Mouse (Mus musculus) CH12F3 (cell line): ENCODE measurements around the gene 0610030E20Rik.

Experiments used
- in situ Hi-C: fragments of 300-500 bp; cut with MboI; formaldehyde crosslinking; loops from 2 replicates; pipeline ENCODE4 v1.14.3; 2020; ENCODE audit warnings: low sequenced_read_pairs

Gene 0610030E20Rik

DNA sequence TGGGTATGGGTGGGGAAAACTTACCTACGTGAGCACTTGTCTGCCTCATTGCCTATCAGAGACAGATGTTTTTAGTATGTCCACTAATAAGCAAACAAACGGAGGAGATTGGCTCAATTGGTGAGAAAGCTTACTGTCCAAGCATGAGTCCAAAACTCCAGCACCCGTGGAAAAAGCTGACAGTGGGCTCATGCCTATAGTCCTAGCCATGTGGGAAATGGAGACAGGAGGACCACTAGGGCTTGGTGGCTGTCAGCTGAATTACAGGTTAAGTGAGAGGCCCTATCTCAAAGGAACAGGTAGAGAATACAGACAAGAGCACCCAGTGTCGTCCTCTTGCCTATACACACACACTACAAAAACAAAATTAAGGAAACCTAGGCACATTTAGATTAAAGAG is 856 bp upstream of the 0610030E20Rik start:
- in situ Hi-C loops, result no loop called here

DNA sequence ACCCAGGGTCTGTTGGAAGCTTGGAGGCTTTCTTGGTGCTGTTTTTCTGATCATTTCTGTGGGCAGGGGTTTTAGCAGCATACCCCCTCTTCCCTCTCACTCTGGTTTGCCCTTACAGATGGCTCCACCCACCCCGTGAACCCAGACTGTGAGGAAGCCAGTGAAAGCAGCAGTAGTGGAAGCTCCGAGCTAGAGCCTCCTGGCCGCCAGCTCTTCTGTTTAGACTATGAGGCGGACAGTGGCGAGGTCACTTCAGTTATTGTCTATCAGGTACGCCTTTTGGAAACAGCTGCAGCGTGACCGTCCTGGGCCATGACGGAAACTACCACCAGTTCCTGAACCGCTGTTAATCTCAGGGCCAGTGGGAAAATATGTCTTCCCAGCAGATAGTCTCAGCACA is 1.3 kb downstream of the 0610030E20Rik start:
- in situ Hi-C loops, result no loop called here

DNA sequence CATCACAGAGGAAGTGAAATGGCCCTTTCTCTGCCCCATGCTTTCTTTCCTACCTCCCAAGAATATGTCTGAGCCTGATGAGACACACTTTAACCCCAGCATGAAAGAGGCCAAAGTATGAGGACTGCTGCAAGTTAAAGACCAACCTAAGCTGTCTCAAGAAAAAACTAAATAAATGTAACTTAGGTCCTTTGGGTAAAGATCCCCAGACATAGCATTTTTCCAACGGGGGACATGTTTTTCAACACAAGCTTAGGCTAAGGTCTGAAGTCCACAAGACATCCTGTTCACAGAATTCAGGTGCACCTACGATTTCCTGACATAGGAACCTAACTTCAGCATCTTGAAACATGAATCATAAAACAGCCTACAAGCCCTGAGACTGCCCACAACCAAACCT is 3.1 kb downstream of the 0610030E20Rik start:
- in situ Hi-C loops, result no loop called here

DNA sequence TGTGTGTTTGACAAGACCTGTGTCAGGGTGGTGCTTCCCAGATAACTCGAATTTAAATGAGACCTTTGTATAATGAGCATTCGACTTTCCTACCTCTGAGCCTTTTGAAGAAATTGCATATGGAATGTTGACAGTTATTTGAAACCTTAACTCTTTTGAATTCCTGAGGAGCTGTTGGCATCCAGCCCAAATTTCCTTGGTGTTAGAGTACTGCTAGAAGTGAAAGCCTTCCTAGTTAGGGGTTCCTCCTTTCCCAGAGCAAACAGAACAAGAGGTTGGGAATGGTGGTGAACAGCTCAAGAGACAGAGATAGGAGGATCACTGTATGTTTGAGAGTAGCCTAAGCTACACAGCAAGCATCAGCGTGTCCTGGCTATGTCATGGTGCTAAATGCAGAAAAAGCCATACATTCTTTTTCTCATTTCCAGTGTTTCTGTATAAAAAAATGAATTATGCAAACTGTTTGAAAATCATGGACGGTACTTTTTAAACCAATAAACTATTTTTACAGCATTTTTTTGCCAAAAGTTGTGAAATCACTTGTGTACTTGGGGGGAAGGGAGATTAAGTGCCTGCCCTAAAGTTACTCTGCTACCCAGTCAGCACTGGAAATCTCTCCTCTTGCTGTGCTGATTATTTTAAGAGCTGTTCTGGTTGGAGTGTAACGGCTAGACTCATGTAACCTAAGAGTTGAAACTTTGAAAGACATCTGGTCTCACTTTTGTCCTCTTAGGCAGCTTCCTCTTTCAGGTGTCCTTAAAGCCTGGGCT is 5.7 kb downstream of the 0610030E20Rik start:
- in situ Hi-C loops, result no loop called here

DNA sequence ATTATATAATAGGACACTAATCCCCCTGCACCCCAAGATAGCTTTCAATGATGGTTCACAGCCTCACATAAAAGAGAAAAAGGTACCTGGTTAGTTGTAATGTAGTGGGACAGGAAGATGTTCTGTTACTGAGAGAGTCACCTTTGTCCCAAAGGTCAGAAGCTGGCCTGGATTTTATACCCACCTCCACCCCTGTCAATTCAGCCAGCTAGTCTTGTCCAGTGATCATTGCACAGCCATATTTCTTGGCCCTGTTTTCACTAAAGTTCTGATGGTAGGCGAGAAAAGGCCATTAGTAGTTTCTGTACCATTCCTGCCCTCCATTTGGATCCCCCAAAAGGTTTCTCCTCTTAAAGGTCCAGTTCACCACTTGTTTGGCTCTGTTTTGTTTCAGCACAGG is 6.9 kb downstream of the 0610030E20Rik start:
- in situ Hi-C loops, result no loop called here

DNA sequence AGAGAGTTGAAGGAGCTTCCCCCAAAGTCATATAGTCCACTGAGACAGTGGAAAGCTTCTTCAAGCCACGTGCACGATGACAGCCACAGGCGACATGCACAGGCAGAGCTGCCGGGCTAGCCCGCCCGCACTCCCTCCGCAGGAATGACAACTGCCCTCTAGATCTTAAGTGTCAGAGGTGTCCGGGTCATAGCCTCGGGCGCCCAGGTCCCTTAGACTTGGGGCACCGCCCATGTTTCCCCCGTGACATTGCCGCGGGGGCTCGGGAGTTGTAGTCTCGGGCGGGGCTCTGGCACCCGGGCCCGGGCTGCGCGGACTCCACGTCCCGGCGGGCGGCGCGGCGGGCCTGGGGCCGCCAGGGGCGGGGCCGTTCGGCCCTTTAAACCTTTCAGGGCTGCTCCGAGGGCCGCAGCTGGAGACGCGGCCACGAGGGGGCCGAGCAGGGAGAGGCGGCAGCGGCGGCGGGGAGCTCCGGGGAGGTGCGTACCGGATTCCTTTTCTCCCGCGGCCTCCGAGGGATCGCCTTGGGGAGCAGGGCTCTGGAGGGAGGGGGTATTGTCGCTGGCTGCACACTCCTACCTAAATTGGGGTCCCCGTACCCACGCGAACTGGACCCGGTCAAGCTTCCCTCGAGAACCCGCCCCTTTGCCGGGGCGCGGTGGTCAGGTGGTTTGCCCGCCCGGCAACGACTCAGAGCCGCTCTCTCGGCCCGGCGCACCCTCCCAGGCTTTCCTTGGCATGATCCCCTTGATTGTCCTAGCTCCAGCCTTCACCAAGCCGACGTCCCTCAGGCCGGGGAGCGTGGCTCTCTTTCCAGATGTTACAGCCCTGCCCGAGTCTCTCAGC is 8.2 kb downstream of the 0610030E20Rik start, which contains the start of gene Tmem150a:
Gene Tmem150a, plus strand, starts transcription at position 382 of the 846 bp plus-strand sequence.
- in situ Hi-C loops, result no loop called here

DNA sequence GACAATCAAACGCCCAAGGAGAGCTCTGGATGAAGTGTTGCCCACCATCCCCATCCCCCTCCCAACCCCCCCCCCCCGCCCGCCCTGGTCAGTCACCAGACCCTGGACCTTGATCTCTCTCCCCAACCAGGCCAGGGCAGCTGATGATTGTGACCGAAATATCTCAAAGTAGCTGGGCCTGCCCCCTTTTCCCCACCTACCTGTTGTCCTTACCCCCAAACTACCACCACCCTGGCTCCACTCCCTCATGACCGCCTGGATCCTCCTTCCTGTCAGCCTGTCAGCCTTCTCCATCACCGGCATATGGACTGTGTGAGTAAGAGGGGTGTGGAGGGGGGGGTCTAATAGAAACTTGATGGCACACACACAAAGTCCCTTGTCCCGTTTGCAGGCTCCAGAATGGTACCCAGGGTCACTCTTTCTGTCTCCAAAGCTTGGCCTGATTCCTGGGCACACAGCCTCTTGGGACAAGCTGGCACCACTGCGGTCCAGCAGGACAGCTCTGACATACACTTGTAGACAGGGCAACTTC is 8.9 kb downstream of the 0610030E20Rik start:
- in situ Hi-C loops, result no loop called here

DNA sequence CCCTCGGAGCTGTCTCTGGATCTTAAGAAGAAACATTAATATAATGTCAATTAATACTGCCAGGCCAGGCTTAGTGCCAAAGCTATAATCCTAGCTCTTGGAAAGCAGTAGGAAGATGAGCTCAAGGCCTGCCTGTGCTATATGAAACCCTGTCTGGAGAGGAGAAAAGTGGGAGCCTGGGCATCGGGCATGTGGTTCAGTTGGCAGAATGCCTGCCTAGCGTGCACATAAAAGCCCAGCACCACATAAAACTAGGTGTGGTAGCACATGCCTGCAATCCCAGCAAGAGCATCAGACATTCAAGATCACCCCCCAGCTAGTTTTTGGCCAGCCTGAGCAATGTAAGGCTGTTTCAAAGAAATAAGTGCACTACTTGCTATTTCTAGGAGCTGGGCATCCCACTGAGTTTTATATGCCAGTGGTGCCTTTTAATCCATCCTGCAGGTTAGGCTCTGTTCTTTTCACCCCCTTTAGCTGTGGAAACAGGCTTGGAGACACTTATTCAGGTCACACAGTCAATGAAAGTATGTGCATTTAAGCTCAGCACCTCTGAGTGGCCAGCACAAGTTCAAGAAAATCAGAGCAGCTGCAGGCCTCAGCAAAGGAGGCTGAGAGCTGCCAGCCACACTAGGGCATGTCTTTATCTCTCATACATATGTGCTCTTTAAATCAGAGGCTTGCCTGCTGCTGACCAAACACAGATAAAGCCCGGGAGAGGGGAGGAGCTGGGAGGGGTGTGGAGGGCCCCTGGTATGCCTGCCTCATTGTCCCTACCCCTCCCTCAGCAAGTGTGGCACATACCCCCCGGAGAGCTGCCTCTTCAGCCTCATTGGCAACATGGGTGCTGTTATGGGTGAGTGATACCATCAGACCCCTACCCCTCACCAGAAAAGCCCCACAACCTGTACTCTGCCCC is 10.3 kb downstream of the 0610030E20Rik start:
- in situ Hi-C loops, result no loop called here

DNA sequence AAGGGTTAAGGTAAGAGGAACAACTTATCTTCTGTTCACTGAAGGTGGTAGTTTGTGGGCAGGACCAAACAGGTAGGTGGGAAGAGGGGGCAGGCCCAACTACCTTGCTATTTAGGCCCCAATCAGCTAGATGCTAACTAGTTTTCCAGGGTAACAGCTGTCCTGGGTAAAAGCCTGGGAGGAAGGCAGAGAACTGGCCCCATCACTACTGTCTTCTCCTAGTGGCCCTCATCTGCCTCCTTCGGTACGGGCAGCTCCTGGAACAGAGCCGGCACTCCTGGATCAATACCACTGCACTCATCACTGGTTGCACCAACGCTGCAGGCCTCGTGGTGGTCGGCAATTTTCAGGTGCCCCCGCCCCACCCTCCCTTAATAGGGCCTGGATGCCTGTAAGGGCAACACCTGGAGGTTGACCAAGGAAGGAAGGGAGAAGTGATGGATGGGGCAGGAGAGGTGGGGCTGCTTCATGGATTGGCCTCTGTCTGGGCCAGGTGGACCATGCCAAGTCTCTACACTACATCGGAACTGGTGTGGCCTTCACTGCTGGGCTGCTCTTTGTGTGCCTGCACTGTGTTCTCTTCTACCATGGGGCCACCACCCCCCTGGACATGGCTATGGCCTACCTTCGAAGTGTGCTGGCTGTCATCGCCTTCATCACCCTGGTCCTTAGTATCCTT is 11.1 kb downstream of the 0610030E20Rik start:
- in situ Hi-C loops, result no loop called here

DNA sequence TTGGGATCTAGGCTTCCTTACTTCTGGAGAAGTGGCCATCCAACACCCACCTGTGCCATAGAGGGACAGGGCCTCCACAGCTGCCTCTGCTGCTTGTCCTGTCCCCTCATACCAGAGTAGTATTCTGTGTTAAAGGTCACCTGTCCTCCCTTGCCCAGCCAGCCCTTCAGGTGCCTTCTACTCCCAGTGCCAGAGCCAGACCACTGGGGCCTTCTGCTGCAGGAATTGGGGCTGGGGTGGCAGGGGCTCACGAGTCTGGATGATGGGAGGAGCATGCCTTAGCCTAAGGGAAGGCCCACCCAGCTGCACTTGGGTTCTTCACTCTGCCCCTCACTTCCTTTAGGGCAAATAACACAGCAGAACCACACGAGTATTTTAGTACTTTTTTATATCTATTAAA is 12.2 kb downstream of the 0610030E20Rik start:
- in situ Hi-C loops, result no loop called here

DNA sequence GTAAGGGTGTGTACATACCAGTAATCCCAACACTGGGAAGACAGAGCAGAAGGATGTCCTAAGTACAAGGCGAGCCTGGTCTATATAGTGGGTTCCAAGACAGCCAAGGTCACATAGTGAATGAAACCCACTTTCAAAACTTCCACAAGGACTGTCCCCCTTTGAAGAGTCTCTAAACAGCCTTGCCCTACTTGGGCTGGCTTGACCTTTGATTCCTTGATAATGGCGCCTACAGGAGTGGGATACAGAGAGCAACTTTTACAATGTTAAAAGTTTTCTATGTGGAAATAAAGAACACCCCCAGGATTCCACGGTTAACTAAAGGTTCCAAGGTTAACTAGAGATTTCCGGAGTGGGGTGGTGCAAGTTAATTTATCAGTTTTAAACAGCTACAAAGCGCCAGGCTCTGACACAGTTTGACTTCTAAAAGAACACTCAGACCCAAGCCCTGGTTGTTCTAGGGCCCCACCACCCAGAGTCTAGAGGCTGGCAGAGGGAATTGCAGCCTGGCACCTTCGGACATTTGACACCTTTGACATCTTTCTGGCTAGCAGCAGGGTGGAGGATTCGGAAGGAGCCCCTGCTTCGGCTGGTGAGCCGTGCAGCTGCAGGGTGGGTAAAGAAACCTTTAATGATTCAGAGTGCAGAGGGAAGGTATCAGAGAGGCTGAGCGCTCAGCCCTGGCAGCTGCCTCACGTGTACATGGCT is 12.9 kb downstream of the 0610030E20Rik start:
- in situ Hi-C loops, result no loop called here

DNA sequence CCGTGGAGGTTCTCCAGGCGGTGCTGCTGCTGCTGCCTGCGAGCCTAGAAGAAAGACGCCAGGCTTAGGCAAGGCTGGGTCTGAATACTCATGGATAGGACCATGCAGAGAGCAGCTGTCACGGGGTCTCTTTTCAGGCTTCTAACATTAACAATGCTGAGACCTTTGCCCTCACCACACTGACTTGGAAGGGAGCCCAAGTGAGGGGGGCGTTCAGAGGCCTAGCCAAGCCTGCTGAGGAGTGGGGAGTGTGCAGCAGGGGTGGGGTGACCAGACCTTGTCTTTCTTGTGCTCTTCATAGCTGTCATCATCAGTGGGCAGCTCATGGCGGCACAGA is 13.4 kb downstream of the 0610030E20Rik start:
- in situ Hi-C loops, result no loop called here

DNA sequence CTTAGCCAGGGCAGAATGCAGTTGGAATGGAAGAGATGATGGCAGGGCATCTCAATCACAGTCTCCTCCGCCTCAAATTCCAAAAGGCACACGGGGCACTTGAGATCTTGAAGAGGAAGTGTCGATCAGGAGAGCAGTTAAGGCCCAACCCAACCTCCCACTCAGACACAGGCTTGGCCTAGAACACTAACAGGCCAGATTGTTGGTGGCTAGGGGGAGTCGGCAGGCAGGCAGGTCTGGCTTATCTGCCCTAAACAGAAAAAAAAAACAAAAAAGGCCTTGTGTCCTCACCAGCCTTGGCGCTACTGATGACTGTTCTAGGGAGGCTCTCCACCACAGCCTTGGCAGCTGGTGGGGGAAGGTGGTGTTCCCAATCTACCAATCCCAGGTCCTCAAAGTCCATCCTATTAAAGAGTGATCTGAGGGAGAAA is 14.0 kb downstream of the 0610030E20Rik start:
- in situ Hi-C loops, result no loop called here

DNA sequence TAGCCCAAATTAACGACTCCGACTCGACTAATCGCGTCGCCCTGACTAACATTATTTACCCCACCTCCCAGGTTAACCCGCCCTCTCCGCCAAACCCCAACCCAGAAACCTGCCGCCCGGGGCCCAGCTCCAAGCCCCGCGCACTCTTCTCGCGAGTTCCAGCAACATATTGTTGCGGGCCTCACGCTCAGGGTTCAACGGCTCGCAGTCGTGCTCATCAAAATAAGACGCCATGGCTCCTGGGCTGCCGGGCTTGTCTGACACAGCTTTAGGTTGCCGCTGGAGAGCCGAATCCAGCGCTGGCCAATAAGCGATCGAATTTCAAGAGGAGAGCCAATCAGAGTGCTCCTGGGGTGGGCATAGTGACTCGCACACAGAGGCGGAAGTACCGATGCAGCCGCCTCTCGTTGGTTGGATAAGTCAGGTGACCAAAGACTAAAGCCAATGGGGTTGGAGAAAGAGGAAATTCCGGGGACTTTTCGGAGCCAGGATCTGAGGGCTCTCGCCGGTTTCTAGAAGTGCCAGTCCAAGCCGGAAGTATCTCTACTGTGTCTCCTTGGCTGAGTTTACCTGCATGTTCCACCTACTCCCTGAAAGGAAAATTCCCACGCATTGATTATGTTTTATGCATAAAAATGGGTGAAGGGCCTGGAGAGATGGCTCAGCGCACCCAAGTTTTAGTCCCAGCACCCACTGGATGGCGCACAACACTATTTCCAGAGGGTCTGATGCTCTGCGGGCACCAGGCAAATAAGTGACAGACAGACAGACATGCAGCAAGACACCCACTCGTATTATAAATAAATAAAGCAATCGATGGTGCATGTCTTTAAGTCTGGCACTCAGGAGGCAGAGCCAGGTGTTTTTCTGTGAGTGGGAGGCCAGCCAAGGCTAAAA is 15.3 kb downstream of the 0610030E20Rik start:
- in situ Hi-C loops, result no loop called here

DNA sequence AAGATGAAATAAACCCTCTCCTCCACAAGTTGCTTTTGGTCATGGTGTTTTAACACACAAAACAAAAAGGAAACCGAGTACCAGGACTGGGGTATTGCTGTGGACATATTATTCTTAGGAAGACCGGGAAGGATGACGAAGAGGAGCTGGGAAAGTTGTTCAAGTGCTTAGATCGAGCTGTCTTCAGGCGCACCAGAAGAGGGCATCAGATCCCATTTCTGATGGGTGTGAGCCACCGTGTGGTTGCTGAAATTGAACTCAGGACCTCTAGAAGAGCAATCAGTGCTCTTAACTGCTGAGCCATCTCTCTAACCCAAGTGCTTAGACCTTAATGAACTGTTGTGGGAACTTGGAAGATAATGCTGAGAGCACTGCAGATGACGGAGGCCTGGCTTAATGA is 16.9 kb downstream of the 0610030E20Rik start:
- in situ Hi-C loops, result no loop called here

DNA sequence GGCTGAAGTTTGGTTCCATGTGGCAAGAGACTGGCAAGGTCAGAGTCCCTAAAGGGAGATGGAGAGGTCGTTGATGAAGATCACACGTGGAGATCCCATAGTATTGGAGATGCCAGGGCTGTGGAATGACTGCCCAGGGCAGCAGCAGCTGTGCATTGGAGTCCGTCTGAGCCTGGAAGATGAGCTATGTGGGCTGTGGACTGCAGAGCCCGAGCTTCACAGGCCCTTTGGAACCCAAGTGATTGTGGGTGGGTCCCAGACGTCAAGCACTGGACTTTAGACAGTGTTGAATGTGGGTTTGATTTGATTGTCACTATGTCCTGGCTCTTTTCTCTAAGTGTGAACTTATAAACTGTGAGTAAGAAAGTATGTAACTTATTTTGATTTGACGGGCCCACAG is 17.9 kb downstream of the 0610030E20Rik start:
- in situ Hi-C loops, result no loop called here

DNA sequence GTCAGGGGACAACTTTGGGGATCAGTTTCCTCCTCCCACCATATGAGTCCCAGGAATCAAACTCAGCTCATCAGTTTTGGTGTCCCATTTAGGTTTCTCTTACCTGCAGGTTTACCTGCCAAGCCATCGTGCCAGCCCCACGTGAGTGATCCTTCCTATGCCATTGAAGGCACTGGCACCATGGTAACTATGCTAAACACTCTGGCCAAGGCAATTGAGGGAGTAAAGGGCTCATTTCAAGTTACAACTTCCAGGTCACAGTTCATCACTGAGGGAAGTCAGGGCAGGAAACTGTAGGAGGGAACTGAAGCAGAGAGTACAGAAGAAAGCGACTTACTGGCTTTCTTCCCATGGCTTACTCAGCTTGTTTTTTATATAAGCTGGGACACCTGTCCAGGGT is 19.2 kb downstream of the 0610030E20Rik start:
- in situ Hi-C loops, result no loop called here

DNA sequence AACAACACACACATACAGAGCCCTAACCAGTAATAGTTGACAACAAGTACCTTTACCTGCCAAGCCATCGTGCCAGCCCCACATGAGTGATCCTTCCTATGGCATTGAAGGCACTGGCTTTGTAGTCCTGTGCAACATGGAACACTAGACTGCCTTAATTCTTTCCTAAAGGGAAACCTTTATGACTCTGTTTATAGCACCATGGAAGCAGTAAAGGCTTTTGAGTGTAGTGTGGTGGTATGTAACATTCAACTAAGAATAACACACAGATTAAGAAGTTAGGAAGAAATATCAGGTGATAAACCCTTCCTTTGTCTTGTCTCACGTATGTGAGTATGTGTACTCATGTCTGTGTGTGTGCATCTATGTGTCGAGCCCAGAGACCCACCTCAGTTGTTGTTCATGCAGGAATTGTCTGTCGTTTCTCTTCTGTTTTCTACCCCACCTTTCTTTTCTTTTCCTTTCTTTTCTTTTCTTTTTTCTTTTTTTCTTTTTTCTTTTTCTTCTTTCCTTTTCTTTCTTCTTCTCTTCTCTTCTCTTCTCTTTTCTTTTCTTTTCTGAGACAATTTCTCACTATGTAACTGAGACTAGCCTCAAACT is 19.8 kb downstream of the 0610030E20Rik start, which contains the start of gene Rnf181:
Gene Rnf181, minus strand, starts transcription at position 113 of the 600 bp plus-strand sequence.
- in situ Hi-C loops, result no loop called here
